Mouse (Mus musculus): ENCODE data around the gene Tsc1. TPM values are rescaled to one million over a fixed set of nuclear protein-coding genes. Genes with fewer than 3 reads are reported as not detected.
A peak's percentile ranks its signal among the peaks of the same experiment; 100 is the strongest.

The Tsc1 gene
- total RNA-seq (2021) = 10 to 100 TPM; 56.9 to 58.6 TPM

DNA sequence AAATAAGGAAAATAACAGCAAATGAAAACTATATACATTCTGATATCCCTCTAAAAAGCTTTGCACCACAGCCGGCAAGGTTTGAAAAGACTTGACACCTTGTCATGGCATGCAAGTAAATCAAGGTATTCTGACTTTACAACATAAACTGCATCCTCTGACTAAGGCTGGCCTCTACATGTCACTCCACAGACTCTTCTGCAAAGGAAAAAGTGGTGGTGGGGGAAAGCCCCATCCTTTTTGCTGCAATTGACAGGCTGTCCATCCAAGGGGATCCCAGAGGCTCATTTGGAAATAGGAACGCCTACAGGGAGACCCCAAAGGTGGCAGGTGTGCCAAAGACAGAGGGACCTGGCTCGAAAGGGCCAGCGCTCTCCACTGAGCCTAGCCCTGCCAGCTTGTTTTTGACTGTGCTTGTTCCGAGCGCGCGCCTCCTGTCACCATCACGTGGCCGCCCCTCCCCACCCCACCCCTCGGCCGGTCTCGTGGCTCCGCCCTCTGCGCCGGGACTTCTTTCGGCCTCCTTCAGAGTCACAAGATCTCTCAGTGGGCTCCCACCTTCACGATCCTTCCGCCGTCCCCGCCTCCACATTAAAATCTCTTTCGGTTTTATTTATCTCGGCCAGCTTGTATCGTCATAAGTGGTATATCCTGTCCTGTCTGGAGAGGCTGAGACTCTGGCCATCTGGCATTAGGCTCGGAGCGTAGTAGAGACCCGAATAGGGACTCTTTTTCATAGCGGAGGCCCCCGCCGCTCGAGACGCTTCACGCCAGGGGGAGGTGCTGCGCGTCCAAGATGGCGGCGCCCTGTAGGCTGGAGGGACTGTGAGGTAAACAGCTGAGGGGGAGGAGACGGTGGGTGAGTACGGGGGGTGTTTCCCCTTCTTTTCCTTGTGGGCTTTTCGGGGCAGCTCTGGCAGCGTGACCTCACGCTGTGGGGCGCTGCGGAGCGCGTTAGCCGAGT, at the start of gene Tsc1:
Gene Tsc1, plus strand, starts transcription at position 768 of the 964 bp plus-strand sequence.
- intact Hi-C loops (cut with DNase I) = no loop called here
- DNase-seq = peak; percentile 98

DNA sequence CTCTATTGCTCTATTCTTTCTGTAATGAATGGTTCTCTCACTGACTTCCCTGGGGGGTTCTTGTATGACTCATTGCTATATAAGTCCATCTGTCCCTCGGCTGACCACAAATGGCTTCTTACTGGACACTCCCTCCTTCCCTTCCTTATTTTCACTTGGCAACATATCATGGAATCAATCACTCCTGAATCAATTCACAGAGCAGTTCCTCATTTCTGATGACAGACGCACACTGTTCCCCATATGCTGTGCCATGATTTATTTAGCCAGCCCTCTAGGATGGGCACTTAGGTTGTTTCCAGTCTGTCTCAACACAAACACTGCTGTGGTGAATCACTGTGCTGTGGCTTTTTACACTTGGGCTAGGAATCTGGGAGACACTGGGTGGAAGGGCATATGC, 49.5 kb upstream of the Tsc1 start:
- no peak for DNase-seq
- intact Hi-C loops (cut with DNase I) = no loop called here

DNA sequence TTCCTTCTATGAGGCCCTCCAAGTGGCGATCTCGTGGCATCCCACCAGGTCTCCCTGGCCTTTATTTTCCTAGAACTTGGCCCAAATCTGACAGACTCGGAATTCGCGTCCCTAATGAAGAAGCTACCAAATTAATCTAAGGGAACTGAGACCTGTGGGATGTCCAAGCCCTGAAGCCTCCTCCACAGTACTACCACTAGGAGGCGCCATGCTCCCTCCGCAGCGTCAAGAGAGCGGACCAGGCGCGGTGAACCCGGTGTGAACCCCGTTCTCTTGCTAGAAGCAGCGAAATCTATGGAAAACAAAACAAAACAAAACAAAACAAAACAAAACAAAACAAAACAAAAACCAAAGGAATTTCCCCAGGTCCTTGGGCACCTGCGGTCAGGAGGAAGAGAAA, 48.2 kb upstream of the Tsc1 start:
- DNase-seq = peak; percentile 73
- intact Hi-C loops (cut with DNase I) = no loop called here

DNA sequence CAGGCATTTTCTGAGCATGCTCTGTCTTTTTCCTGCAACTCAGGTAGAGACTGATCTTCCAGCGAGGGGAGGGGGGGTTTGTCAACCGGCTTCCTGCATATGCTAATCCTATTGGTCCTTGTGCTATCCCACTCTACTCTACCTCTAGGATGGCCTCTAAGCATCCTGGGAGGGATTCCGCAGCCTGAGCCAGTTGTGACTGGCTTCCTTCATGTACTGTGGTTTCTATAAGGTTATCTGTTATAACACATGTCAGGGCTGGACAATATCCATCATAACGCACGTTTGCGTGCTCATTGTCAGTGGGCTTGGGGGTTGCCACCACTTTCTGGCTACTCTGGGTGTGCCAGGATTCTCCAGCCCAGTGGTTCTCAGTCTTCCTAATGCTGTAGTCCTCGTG, 45.0 kb upstream of the Tsc1 start:
- no peak for DNase-seq
- intact Hi-C loops (cut with DNase I) = no loop called here

DNA sequence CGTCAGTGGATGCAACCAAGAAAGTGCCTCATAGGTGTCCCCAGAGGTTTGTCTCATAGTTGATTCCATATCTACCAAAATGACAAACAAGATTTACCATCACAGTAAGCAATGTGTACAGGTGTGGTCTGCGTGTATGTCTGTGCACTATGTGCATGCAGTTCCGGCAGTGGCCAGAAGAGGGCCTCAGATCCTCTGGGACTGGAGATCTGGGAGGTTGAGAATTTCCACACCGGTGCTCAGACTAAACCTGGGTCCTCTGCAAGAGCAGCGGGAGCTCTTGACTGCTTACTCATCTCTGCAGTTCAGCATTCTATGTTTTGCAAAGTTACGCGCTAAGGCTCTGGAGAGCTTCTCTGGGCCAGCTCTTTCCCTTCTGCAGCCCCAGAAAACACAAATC, 44.0 kb upstream of the Tsc1 start:
- intact Hi-C loops (cut with DNase I) = no loop called here

DNA sequence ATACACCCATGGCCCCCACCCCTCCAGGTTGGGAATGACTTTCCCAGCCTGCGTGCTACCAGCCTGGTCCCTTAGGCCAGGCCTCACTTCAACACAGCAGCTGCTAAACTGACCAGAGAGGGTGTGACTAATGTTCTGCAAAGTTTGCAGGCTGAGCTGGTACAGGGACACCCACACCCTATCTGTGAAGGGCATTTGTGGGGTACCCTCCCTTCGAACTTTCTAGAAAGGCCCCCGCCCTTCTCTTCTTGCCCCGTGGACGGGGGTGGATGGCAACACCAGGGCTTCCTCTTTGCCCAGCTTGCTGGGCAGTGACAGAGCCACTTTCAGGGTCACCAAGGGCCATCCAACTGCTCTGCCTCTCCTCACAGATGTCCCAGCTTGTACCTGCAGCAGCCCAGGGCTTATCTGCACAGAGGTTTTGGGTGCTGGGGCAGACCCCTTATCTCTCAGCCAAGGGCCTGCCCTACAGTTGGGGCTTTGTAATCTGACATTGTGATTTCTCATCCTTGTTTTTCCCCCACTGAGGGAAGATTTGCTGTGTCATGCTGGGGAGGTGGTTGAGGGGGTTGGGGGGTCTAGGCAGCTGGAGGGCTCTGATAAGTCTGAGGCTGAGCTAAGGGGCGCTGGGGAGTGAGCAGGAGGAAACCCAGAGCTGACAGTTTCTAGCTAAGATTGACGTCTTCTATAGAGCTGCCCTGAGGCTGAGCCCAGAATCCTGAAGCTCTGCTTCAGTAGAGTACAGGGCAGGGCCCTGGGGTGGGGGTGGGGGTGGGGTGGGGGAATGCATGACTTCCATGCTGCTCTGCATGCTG, 43.1 kb upstream of the Tsc1 start:
- no peak for DNase-seq
- intact Hi-C loops (cut with DNase I) = no loop called here

More for the DNA sequence above, 44.0 kb upstream of the Tsc1 start:
- no peak for DNase-seq

DNA sequence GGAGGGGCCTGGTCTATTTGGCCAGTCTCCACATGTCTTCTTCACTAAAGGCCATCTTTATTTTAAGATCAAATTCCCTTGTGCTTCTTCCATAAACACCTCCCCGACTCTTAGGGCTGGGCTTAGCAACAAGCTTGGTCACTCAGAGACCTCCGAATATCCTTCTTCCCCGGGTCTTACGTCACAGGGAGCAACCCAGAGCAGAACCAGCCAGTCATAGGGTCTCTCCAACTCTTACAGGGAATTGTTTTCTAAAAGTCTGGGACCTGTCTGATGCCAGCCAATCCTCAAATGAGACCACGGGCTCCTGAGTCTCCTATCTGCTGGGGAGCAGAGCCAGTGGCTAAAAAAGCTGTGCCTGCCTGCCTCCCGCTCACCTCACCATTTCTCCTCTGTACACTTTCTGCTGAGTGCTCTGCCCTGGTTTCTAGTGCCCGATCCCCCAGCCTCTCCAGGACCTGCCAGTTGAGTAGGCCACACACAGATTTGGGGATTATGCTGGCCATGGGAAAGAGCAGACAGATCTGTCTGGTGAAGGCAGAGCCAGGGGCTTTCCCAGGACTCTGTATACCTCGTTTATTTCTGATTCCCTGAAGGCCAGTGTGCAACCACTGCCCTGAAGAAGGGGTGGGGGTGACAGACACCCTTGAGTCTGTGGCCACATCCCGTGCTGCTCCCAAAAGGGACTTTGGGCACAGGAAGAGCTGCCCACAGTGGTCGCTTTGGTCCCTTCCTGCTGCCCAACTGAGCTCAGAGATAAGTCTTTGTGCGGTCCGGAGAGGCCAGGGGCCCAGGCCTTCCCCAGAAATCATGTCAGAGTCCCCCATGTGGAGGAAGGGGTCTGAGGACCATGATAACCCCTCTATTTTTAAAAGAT, 42.1 kb upstream of the Tsc1 start:
- DNase-seq = no peak
- intact Hi-C loops (cut with DNase I) = no loop called here

DNA sequence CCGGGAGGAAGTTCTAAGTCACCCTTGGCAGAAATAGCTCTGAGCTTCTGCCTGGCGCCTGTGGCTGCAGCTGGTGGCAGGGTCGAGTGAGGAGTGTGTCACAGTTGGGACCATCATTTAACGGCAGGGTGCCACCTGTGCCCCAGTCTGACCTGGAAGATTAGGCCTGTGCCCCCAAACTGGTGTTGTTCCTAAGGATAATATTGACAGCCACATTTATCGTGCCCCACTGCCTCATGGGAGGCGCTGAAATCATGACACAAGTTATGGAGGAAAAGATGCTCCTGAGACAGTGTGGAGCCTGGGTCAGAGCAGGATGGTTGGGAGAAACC, 41.5 kb upstream of the Tsc1 start:
- intact Hi-C loops (cut with DNase I) = no loop called here
- no peak for DNase-seq

DNA sequence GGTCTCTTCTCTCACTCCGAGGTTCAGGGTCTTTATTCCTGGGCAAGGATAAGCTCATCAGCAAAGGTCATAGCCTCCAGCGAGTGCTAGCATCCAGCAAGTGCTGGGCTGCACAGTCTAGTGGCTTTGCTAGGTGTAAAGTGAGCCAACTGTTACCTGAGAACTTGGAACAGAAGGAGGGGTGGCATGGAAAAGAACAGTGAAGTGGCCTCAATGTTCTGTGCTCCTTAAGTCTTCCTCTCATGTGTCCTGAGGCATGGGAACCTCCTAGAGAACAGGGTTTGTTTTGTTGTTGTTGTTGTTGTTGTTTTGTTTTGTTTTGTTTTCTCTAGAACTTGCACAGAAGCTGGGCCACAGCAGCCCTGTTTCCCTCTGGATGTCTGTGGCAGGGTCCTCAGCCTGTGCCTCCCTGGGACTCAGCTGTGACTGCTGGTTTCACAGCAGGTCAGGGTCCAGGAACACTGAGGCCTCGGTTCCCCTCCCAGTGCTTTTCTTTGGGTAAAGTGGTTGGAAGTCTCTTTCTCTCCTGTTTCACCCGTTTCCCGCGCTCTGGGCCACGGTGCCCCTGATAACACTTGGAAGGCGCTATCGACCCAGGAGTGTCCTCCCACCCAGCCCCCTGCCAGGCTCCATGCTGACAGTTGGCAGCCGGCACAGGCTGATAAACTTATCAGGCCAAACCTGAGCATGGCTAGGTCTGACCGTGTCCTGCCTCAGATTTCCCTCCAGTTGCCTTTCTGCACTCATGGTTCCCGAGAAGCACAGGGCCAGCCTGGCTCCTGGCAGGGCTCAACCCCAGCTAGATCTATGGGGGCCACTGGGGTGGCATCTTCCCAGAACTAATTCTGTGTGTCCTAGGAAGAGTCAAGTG, 39.1 kb upstream of the Tsc1 start:
- no peak for DNase-seq
- intact Hi-C loops (cut with DNase I) = no loop called here

DNA sequence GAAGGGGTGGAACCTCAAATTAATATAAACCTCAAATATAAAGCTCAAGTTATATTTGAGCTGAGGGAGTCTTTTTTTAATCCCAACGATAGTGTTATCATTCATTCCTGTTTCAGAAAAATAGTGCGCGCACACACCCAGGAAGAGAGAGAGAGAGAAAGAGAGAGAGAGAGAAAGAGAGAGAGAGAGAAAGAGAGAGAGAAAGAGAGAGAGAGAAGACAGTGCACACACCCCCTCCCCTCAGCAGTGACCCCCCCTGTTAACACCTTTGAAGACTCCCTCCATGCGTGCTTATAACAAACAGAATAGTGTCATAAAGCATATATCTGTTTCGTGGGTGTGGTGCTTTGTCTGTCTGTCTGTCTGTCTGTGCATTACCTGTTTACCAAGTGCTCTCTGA, 37.5 kb upstream of the Tsc1 start:
- intact Hi-C loops (cut with DNase I) = no loop called here
- no peak for DNase-seq

DNA sequence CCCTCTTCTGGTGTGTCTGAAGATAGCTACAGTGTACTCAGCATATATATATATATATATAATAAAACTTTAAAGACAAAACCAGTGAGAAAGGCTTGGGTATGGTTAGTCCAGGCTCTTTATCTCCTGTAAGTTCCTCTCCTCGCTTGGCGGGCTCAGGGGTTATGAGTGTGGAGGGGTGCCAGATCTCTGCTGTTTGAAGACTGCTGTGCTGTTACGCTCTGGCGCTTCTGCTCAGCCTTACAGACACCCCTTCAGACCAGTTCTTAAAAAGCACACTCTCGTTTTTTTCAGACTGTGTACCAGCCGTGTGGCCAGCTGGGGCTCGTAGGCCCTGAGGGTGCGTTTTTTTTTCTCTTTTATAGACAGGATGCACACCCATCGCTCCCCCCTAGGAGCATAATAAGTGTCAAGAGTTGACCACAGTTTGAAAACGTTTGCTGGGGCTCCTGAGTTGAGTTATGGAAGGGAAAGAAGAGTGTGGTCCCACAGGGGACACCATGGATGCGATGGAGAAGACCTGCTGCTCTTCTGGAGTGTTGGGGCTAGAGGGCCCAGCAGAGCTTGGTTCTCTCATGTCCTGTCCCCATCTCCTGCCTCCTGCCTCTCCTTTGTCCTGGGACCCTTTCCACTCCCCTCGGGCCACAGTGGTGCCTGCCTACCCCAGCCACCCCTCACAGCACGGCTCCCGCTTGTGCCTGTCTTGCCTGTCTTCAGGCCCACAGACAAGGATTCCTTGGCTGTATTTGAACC, 35.1 kb upstream of the Tsc1 start:
- intact Hi-C loops (cut with DNase I) = no loop called here
- DNase-seq = no peak

DNA sequence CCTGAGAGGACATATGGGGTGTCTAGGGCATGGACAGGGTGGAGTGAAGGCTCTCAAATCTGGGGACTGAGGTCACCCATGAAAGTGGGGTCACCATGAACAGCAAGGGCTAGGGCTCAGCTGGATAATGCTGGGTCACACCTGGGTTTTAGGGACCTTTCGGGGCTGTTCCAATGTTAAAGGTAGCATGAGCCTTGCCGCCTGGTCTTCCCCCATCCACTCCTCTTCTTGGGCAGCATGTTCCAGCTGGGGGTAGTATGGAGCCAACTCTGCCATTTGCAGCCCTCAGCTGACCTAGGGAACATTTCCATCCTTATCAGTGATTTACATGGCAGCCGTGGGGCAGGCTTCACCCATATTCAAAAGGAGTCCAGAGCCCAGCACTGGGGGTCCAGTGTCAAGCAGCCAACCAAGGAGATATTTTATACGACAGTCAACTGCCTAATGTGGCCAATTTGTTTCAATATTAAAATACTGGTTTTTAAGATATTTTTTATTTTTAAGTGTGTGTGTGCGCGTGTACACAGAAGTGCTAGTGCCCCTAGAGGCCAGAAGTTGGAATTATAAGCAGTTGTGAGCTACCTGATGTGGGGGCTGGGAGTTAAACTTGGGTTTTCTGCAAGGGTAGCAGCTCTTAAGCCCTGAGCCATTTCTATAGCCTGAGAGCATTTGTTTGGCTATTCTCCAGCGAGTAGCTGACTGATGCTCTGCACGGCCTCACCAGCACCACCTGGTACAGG, 34.3 kb upstream of the Tsc1 start:
- intact Hi-C loops (cut with DNase I) = no loop called here
- no peak for DNase-seq

DNA sequence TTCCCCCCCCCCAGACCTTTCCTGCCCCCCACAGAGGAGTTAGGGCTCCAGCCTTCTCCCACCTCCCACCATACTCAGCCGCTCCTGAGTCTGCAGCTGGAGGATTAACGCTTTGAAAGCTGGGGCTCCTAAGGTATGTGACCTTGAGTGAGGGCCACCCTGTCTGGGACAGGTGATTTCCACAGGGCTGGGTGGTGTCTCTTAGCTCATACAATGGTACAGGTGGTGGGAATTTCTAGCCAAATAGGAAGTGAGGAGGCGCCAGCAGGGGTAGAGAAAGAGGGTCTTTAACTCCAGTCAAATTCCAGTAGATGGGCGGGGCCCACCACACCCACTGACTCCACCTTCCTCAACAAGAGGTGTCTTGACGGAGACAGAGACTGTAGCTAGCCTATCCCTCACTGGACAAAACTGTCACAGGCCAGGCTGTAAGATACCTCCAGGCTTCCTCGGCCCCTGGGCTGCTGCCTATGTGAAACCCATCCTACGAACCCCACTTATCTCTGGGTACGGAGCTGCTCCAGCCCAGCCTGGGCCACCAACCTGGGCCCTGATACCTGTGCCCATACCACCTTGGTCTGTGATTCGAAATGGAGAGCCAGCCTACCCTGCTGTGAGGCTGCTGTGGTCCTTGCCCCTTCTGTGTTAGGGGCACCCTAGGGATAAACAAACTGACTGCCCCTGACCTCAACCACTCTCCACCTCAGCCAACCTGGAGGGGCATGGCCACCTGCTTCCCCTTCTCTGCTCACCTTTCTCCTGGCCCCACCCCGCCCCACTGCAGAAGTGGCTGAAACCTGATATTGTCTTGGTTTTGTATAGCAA, 33.5 kb upstream of the Tsc1 start:
- DNase-seq = no peak
- intact Hi-C loops (cut with DNase I) = no loop called here

DNA sequence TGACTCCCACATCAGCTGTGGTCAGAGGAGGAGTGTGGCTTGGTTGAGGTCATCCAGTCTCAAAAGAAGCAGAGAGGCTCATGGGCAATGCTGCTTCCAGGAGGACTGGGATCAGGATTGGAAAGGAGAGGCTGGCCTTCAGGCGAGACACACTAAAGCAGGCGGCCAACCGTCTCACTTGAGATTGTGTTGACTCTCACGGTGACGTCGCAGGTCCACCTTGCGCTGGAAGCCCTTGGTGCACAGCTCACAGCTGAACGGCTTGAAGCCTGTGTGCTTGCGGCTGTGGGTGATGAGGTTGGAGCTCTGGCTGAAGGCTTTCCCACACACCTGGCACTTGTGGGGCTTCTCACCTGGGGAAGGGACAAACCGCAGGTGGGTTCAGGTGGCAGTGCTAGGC, 31.2 kb upstream of the Tsc1 start:
- DNase-seq = no peak
- intact Hi-C loops (cut with DNase I) = no loop called here

DNA sequence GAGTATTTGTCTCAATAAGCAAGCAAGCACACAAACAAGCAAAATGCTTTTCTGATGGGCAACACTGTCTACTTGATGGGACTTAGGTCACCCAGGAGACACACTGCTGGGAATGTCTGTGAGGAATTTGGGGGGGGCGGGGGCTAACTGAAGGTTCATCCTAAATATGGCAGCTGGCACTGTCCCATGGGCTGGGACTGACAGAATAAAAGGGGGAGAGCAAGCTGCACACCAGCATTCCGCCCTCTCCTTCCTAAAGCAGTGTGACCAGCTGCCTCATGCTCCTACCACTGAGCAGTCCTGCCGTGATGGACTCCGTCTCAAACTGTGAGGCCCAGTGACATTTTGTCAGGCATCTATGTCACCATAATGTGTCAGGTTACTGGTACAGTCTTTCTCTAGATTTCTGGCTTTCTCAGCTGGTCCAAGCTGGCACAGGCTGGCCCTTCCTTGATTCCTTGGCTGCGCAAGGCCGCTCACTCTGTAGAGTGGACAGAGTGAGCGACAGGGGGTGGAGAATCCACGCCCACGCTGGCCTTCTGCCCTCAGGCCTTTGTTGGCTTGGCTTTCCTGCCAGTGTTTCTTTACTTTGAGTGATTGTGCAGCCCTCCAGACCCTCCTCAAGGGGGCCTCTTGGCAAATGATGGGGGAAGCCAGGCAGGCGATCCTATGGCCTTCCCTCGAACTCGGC, 30.2 kb upstream of the Tsc1 start:
- intact Hi-C loops (cut with DNase I) = no loop called here

DNA sequence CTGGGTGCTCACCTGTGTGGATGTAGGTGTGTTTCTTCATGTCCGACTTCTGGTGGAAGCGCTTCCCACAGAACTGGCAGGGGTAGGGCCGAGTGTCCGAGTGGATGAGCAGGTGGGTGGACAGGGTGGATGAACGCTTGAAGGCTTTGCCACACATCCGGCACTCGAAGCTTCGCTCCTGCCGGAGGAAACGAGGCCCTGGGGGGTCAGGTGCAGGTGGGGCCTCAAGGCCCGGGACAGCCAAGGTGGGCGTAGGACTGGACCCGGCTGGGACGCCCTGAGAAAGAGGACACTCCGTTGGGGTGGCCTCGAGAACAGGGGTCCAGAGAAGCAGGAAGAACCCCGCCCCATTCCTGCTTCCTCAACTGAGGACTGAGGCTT, 29.6 kb upstream of the Tsc1 start:
- no peak for DNase-seq
- intact Hi-C loops (cut with DNase I) = no loop called here

More for the DNA sequence above, 30.2 kb upstream of the Tsc1 start:
- DNase-seq = peak; percentile 72

DNA sequence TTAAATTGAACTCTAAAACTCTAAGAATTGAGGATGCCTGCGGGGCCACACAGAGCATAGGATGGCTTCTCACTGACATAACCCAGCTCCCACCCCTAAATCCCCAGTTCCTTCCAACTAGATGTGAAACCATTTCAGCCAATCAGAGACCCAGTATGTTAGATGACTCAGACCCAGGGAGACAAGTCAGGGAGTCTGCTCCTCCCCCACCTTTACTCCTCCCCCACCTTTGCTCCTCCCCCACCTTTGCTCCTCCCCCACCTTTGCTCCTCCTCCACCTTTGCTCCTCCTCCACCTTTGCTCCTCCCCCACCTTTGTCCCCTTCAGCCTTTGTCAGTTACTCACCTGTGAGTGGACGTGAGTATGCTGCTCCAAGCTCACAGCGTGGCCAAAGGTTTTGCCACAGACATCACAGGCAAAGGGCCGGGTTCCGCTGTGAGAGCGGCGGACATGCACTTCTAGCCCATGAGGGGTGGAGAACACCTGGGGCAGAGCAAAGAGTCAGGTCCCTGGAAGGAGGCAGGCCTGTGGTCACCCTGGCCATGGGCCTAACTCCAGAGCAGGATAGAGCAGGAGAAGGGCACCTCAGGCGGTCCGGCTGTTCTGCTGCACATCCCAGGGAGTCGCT, 28.5 kb upstream of the Tsc1 start:
- intact Hi-C loops (cut with DNase I) = no loop called here
- DNase-seq = no peak

Data from left cerebral cortex, postnatal 4 days (tissue).